Comparison of ENCODE assay signal across 8 mouse cellular contexts in the genomic region with DNA sequence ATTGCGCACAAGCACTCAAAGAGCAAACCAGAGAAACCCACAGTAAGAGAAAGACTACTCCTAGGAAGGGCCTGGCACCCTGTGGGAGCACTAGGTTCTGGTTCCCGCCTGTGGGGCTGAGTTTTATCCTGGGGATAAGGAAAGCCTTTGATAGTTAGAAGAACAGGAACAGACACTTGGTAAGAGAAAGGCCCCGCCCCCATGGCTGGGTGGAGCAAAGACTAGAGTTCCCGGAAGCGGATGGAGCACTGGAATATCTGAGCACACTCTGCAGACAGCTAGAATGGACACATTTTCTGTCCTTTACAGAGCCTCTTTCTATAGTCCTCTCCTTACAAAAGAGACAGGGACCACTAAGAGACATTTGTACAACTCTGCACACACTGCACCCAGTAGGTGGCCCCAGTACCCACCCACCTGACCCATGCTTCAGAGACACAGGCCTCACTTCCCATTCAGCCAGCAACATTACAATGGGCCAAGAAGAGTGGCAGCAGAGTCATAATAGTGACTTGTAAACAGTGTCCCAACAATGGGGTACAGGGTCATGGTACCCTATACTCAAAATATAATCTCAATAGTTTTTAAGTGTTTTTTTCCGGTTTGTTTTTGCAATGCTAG. TPM values are rescaled to one million over a fixed set of nuclear protein-coding genes. Genes with fewer than 3 reads are reported as not detected.
DNase-seq lines count a peak whose midpoint lies in the region; ATAC-seq and TF ChIP-seq lines count a peak whose summit lies in the region.

No protein-coding gene starts in this region.

- no peak for ATAC-seq in kidney, embryonic 15.5 days (replicated peaks; ENCODE audit: low FRiP score)
- no peak for ATAC-seq in intestine, postnatal 0 days
- peak; percentile 49 for ATAC-seq in megakaryocyte progenitor cell, adult 5-6 weeks (replicated peaks; ENCODE audit: poor library complexity)
- ATAC-seq in hindbrain, embryonic 11.5 days (ENCODE audit: low FRiP score), result no peak

- no peak overlapping the region for H3K4me2 ChIP-seq in kidney, embryonic 15.5 days
- peak overlapping the region; percentile 21; the same call in 1 of the 2 replicates for H3K4me2 ChIP-seq in intestine, postnatal 0 days (replicated peaks; ENCODE audit: low read depth)
- H3K4me2 ChIP-seq in hindbrain, embryonic 11.5 days (replicated peaks; ENCODE audit: low read depth, low read length), result no peak overlapping the region

- H3K4me3 ChIP-seq in kidney, embryonic 15.5 days (replicated peaks), result no peak overlapping the region
- no peak overlapping the region for H3K4me3 ChIP-seq in intestine, postnatal 0 days (ENCODE audit: low read depth, low read length)
- no peak overlapping the region for H3K4me3 ChIP-seq in hindbrain, embryonic 11.5 days (ENCODE audit: low read depth, low read length)

- H3K9ac ChIP-seq in kidney, embryonic 15.5 days, result no peak overlapping the region
- H3K9ac ChIP-seq in intestine, postnatal 0 days (ENCODE audit: low read depth, low read length), result no peak overlapping the region
- no peak overlapping the region for H3K9ac ChIP-seq in hindbrain, embryonic 11.5 days (ENCODE audit: low read depth, low read length)

- DNase-seq in kidney, adult 11 months, result no peak
- peak; percentile 53 for DNase-seq in WW6 (ENCODE audit: low read depth, low spot score)
- DNase-seq in urinary bladder, postnatal 4 days (ENCODE audit: low spot score in 2 of 2), result no peak
- DNase-seq in layer of hippocampus, postnatal 25 days (ENCODE audit: extremely low spot score in 1 of 2, low spot score in 1 of 2), result no peak
- DNase-seq in hindbrain, embryonic 11.5 days (ENCODE audit: low spot score), result no peak

- H3K4me1 ChIP-seq in kidney, embryonic 15.5 days, result peaks cover 77% of the 10 kb centered on the region
- peaks cover 28% of the 10 kb centered on the region for H3K4me1 ChIP-seq in intestine, postnatal 0 days (replicated peaks; ENCODE audit: control insufficient read depth, insufficient read depth, low read length)
- H3K4me1 ChIP-seq in hindbrain, embryonic 11.5 days (replicated peaks; ENCODE audit: control insufficient read depth, insufficient read depth, low read length), result no peaks in the 10 kb centered on the region

- H3K27me3 ChIP-seq in kidney, embryonic 15.5 days, result no peaks in the 10 kb centered on the region
- H3K27me3 ChIP-seq in intestine, postnatal 0 days (replicated peaks; ENCODE audit: control insufficient read depth, insufficient read depth, low read length), result no peaks in the 10 kb centered on the region
- no peaks in the 10 kb centered on the region for H3K27me3 ChIP-seq in hindbrain, embryonic 11.5 days (ENCODE audit: control insufficient read depth, insufficient read depth, low read length)

- 72% methylated on average over 6 of the region's 6 CpGs for WGBS in kidney, embryonic 15.5 days
- 40% methylated on average over 6 of the region's 6 CpGs for WGBS in intestine, postnatal 0 days
- 79% methylated on average over 6 of the region's 6 CpGs for WGBS in hindbrain, embryonic 11.5 days

- H3K27ac ChIP-seq in kidney, embryonic 15.5 days, result peak overlapping the region; percentile 93
- peak overlapping the region; percentile 94 for H3K27ac ChIP-seq in intestine, postnatal 0 days (ENCODE audit: low read depth, low read length)
- no peak overlapping the region for H3K27ac ChIP-seq in hindbrain, embryonic 11.5 days (ENCODE audit: low read depth, low read length)

- peak; percentile 23; the same call in 1 of the 2 replicates for TF ChIP-seq CTCF in intestine, postnatal 0 days (IDR thresholded peaks at IDR 0.05; ENCODE audit: low read depth)

- peaks cover 6% of the 10 kb centered on the region; the same call in 1 of the 2 replicates for H3K36me3 ChIP-seq in kidney, embryonic 15.5 days
- H3K36me3 ChIP-seq in intestine, postnatal 0 days (ENCODE audit: control insufficient read depth, insufficient read depth), result peaks cover 3% of the 10 kb centered on the region
- no peaks in the 10 kb centered on the region for H3K36me3 ChIP-seq in hindbrain, embryonic 11.5 days (ENCODE audit: control insufficient read depth, insufficient read depth, low read length)

- no peaks in the 10 kb centered on the region for H3K9me3 ChIP-seq in kidney, embryonic 15.5 days (replicated peaks)
- H3K9me3 ChIP-seq in intestine, postnatal 0 days (ENCODE audit: control insufficient read depth), result no peaks in the 10 kb centered on the region
- no peaks in the 10 kb centered on the region for H3K9me3 ChIP-seq in hindbrain, embryonic 11.5 days (ENCODE audit: control insufficient read depth, low read length)

RNA-seq across cellular contexts. Expression of a gene that starts 29.6 kb away (rescaled TPM):
- polyA plus RNA-seq in kidney, embryonic 15.5 days (2015; fragmentation: Nextera tagmentation; extraction: Ambion mirVana), result 288 and 312 TPM in 2 replicates
- 293 and 319 TPM in 2 replicates for polyA plus RNA-seq in intestine, postnatal 0 days (2015; fragmentation: Nextera tagmentation; extraction: Ambion mirVana)
- 86.4 and 87.2 TPM in 2 replicates for total RNA-seq in megakaryocyte progenitor cell, adult 5-6 weeks (2015)
- total RNA-seq in megakaryocyte progenitor cell, adult 5-6 weeks (2017), result 47.1 and 49.5 TPM in 2 replicates
- 100 to 1,000 TPM; 124 to 129 TPM for total RNA-seq in layer of hippocampus, postnatal 25 days (2021)
- 134 and 157 TPM in 2 replicates for polyA plus RNA-seq in hindbrain, embryonic 11.5 days (2014; fragmentation: Nextera tagmentation; extraction: Ambion mirVana)

RNA-seq across cellular contexts. Expression of a gene that starts 49.1 kb away (rescaled TPM):
- 401 and 402 TPM in 2 replicates for polyA plus RNA-seq in kidney, embryonic 15.5 days (2015; fragmentation: Nextera tagmentation; extraction: Ambion mirVana)
- 282 and 286 TPM in 2 replicates for polyA plus RNA-seq in intestine, postnatal 0 days (2015; fragmentation: Nextera tagmentation; extraction: Ambion mirVana)
- total RNA-seq in megakaryocyte progenitor cell, adult 5-6 weeks (2015), result 248 and 305 TPM in 2 replicates
- total RNA-seq in megakaryocyte progenitor cell, adult 5-6 weeks (2017), result 384 and 406 TPM in 2 replicates
- 100 to 1,000 TPM; 179 to 185 TPM for total RNA-seq in layer of hippocampus, postnatal 25 days (2021)
- polyA plus RNA-seq in hindbrain, embryonic 11.5 days (2014; fragmentation: Nextera tagmentation; extraction: Ambion mirVana), result 389 and 409 TPM in 2 replicates

RNA-seq across cellular contexts. Expression of a gene that starts 49.3 kb away (rescaled TPM):
- 9.0 and 9.6 TPM in 2 replicates for polyA plus RNA-seq in kidney, embryonic 15.5 days (2015; fragmentation: Nextera tagmentation; extraction: Ambion mirVana)
- 1.5 and 1.6 TPM in 2 replicates for polyA plus RNA-seq in intestine, postnatal 0 days (2015; fragmentation: Nextera tagmentation; extraction: Ambion mirVana)
- 38.5 and 49.8 TPM in 2 replicates for total RNA-seq in megakaryocyte progenitor cell, adult 5-6 weeks (2015)
- total RNA-seq in megakaryocyte progenitor cell, adult 5-6 weeks (2017), result 62.8 and 65.6 TPM in 2 replicates
- total RNA-seq in layer of hippocampus, postnatal 25 days (2021), result 1 to 10 TPM; 2.1 to 2.4 TPM
- polyA plus RNA-seq in hindbrain, embryonic 11.5 days (2014; fragmentation: Nextera tagmentation; extraction: Ambion mirVana), result 4.3 and 5.0 TPM in 2 replicates

RNA-seq across cellular contexts. Expression of a gene that starts 51.3 kb away (rescaled TPM):
- polyA plus RNA-seq in kidney, embryonic 15.5 days (2015; fragmentation: Nextera tagmentation; extraction: Ambion mirVana), result 0.36 and 0.64 TPM in 2 replicates
- polyA plus RNA-seq in intestine, postnatal 0 days (2015; fragmentation: Nextera tagmentation; extraction: Ambion mirVana), result 0.25 and 0.37 TPM in 2 replicates
- not detected in 2 replicates for total RNA-seq in megakaryocyte progenitor cell, adult 5-6 weeks (2015)
- 0.24 TPM in 1 of 2 replicates, not detected in the other for total RNA-seq in megakaryocyte progenitor cell, adult 5-6 weeks (2017)
- under 1 TPM; 0.26 to 0.69 TPM for total RNA-seq in layer of hippocampus, postnatal 25 days (2021)
- 0.21 and 0.29 TPM in 2 replicates for polyA plus RNA-seq in hindbrain, embryonic 11.5 days (2014; fragmentation: Nextera tagmentation; extraction: Ambion mirVana)
